24 mouse cellular contexts compared by ENCODE assay signal in genomic region chr4:128909378-128909831, GRCm38 (mm10). TPM values are rescaled to one million over a fixed set of nuclear protein-coding genes. Genes with fewer than 3 reads are reported as not detected.
DNase-seq lines count a peak whose midpoint lies in the region; ATAC-seq and TF ChIP-seq lines count a peak whose summit lies in the region.
"Had no signal": no experiment of that assay in that cellular context is flagged by ENCODE, and none has a peak within 500 bp of the region (broad histone marks: within the 10 kb centered on the region; RNA-seq: fewer than 3 reads in every experiment).

No protein-coding gene starts in this region.

- no peak overlapping the region for H3K4me2 ChIP-seq in midbrain, postnatal 0 days (ENCODE audit: low read depth, low read length, poor library complexity, severe bottlenecking)
- H3K4me2 ChIP-seq in midbrain, embryonic 16.5 days (ENCODE audit: low read length): no peak overlapping the region
- H3K4me2 ChIP-seq: forebrain, embryonic 15.5 days; heart, embryonic 11.5 days; hindbrain, embryonic 13.5 days; liver, embryonic 15.5 days; lung, embryonic 15.5 days; neural tube, embryonic 15.5 days had no signal

- H3K4me3 ChIP-seq in midbrain, postnatal 0 days (ENCODE audit: low read depth, low read length): no peak overlapping the region
- no peak overlapping the region for H3K4me3 ChIP-seq in midbrain, embryonic 16.5 days (ENCODE audit: low read depth, low read length)
- H3K4me3 ChIP-seq: forebrain, embryonic 15.5 days; hindbrain, embryonic 13.5 days; liver, embryonic 15.5 days; lung, embryonic 15.5 days; neural tube, embryonic 15.5 days had no signal

- no peak for DNase-seq in cerebellum, postnatal 25 days
- peak; percentile 65 for DNase-seq in midbrain, postnatal 0 days (ENCODE audit: low spot score)
- peak; percentile 57 to 67 for DNase-seq in cerebellum, postnatal 14 days
- no peak for DNase-seq in lung, postnatal 36 days
- no peak for DNase-seq in gastrocnemius, postnatal 36 days
- no peak for DNase-seq in heart, postnatal 14 days
- DNase-seq: adrenal gland, postnatal 14 days; heart, adult 11 months; kidney, adult 2 months; kidney, postnatal 36 days; lung, postnatal 4 days; right cerebral cortex, postnatal 14 days; thymus, adult 2 months; thymus, postnatal 4 days had no signal

- TF ChIP-seq CTCF in midbrain, postnatal 0 days (IDR thresholded peaks at IDR 0.05): no peak

- no peak overlapping the region for H3K9ac ChIP-seq in midbrain, postnatal 0 days (replicated peaks; ENCODE audit: low read length, poor library complexity, severe bottlenecking)
- H3K9ac ChIP-seq in midbrain, embryonic 16.5 days (ENCODE audit: low read depth, low read length): no peak overlapping the region
- H3K9ac ChIP-seq: forebrain, embryonic 15.5 days; hindbrain, embryonic 13.5 days; liver, embryonic 15.5 days; lung, embryonic 15.5 days; neural tube, embryonic 15.5 days had no signal

- H3K27ac ChIP-seq in midbrain, postnatal 0 days (ENCODE audit: low read depth, low read length): no peak overlapping the region
- H3K27ac ChIP-seq in midbrain, embryonic 16.5 days (ENCODE audit: low read length): no peak overlapping the region
- H3K27ac ChIP-seq: forebrain, embryonic 15.5 days; hindbrain, embryonic 13.5 days; liver, embryonic 15.5 days; lung, embryonic 15.5 days; neural tube, embryonic 15.5 days; stomach, postnatal 0 days had no signal

- H3K36me3 ChIP-seq in midbrain, postnatal 0 days (ENCODE audit: insufficient read depth, low read length): peaks cover 25% of the 10 kb centered on the region
- H3K36me3 ChIP-seq in midbrain, embryonic 16.5 days (ENCODE audit: control insufficient read depth, insufficient read depth, low read length): peaks cover 5% of the 10 kb centered on the region
- H3K36me3 ChIP-seq: liver, embryonic 15.5 days; lung, embryonic 15.5 days had no signal

- intact Hi-C loops in gastrocnemius, postnatal 36 days (cut with DNase I): loop anchor here (2.0 kb wide), 1 partner anchor 177 kb away; no protein-coding TSS in a partner anchor
- intact Hi-C loops in heart, postnatal 14 days (cut with DNase I): loop anchor here (2.0 kb wide), 1 partner anchor 175 kb away; no protein-coding TSS in a partner anchor

- no peaks in the 10 kb centered on the region for H3K27me3 ChIP-seq in midbrain, postnatal 0 days (ENCODE audit: insufficient read depth, low read length)
- H3K27me3 ChIP-seq in midbrain, embryonic 16.5 days (ENCODE audit: control insufficient read depth, insufficient read depth, low read depth, low read length): no peaks in the 10 kb centered on the region
- H3K27me3 ChIP-seq: forebrain, embryonic 15.5 days; hindbrain, embryonic 13.5 days; lung, embryonic 15.5 days; neural tube, embryonic 15.5 days had no signal

- peak; percentile 47; the same call in 1 of the 2 replicates for ATAC-seq in cerebellum, adult (ENCODE audit: insufficient number of reproducible peaks, low FRiP score, low TSS enrichment)
- ATAC-seq in midbrain, postnatal 0 days (ENCODE audit: low FRiP score): no peak
- no peak for ATAC-seq in midbrain, embryonic 16.5 days

- H3K9me3 ChIP-seq in midbrain, postnatal 0 days (ENCODE audit: low read length): no peaks in the 10 kb centered on the region
- no peaks in the 10 kb centered on the region for H3K9me3 ChIP-seq in midbrain, embryonic 16.5 days (replicated peaks; ENCODE audit: control insufficient read depth, low read length, poor library complexity, severe bottlenecking)
- H3K9me3 ChIP-seq: forebrain, embryonic 15.5 days; hindbrain, embryonic 13.5 days; liver, embryonic 15.5 days; lung, embryonic 15.5 days; neural tube, embryonic 15.5 days had no signal

- H3K4me1 ChIP-seq in midbrain, postnatal 0 days (ENCODE audit: insufficient read depth, low read length): no peaks in the 10 kb centered on the region
- no peaks in the 10 kb centered on the region for H3K4me1 ChIP-seq in midbrain, embryonic 16.5 days (ENCODE audit: control insufficient read depth, insufficient read depth, low read length)
- H3K4me1 ChIP-seq: forebrain, embryonic 15.5 days; liver, embryonic 15.5 days had no signal

- WGBS in midbrain, postnatal 0 days: 76% methylated on average over 14 of the region's 14 CpGs
- WGBS in midbrain, embryonic 16.5 days: 75% methylated on average over 14 of the region's 14 CpGs

RNA-seq across cellular contexts. Expression of gene Trim62, which starts 26.0 kb away (rescaled TPM):
- 22.3 and 25.2 TPM in 2 replicates for total RNA-seq in midbrain, postnatal 0 days (2014; rRNA removed)
- 25.9 and 26.8 TPM in 2 replicates for polyA plus RNA-seq in midbrain, postnatal 0 days (2015; fragmentation: Nextera tagmentation; extraction: Ambion mirVana)
- polyA plus RNA-seq in midbrain, embryonic 16.5 days (2015; fragmentation: Nextera tagmentation; extraction: Ambion mirVana): 17.6 and 18.5 TPM in 2 replicates
- total RNA-seq in gastrocnemius, postnatal 36 days (2021): under 1 TPM; 0.51 to 0.79 TPM
- total RNA-seq in heart, postnatal 14 days (2021): 1 to 10 TPM; 2.0 to 2.2 TPM

RNA-seq across cellular contexts. Expression of gene Azin2, which starts 52.8 kb away (rescaled TPM):
- total RNA-seq in midbrain, postnatal 0 days (2014; rRNA removed): 20.2 and 29.3 TPM in 2 replicates
- polyA plus RNA-seq in midbrain, postnatal 0 days (2015; fragmentation: Nextera tagmentation; extraction: Ambion mirVana): 21.7 and 28.5 TPM in 2 replicates
- 16.6 and 20.2 TPM in 2 replicates for polyA plus RNA-seq in midbrain, embryonic 16.5 days (2015; fragmentation: Nextera tagmentation; extraction: Ambion mirVana)
- 1 to 10 TPM; 2.2 to 2.6 TPM for total RNA-seq in gastrocnemius, postnatal 36 days (2021)
- 1 to 10 TPM; 2.5 to 3.2 TPM for total RNA-seq in heart, postnatal 14 days (2021)
- total RNA-seq: megakaryocyte-erythroid progenitor cell, adult 5-6 weeks had no signal

Comparison
In these comparisons a context has a peak if more than half of its experiments do, and no peak if none do; other contexts are left out.
1. DNase-seq: peak in midbrain, postnatal 0 days (single experiment) and cerebellum, postnatal 14 days (2 of 2); none in cerebellum, postnatal 25 days (0 of 2), lung, postnatal 36 days (single experiment), gastrocnemius, postnatal 36 days (0 of 2) and heart, postnatal 14 days (0 of 2).